Mouse (Mus musculus) ovary, postnatal 14 days (tissue): ENCODE results near the gene H2afb1.
"Not testable (repeated sequence)": the region's sequence is repeated elsewhere in the genome, so short reads cannot be mapped to it uniquely, and the experiment has no call there.

Experiments
- DNase-seq: peaks from one replicate; pipeline ENCODE4 v3.0.0; 2022; ENCODE audit warnings: low spot score

Gene H2afb1

GRCm38 (mm10) chrX:117014457-117014856 lies at the start of gene H2afb1:
Gene H2afb1, plus strand, starts transcription at chrX:117014757.
- not testable (repeated sequence) for DNase-seq

GRCm38 (mm10) chrX:117036085-117036484 lies 21.5 kb downstream of the H2afb1 start:
- DNase-seq = no peak
